Mouse (Mus musculus) heart, adult 2 months (tissue): ENCODE measurements around the gene Ilvbl.

Experiments
- CTCF ChIP-seq: fragments of 200-600 bp; IDR thresholded peaks from 2 replicates; pipeline ENCODE4 v1.8.1; 2022; ENCODE audit warnings: antibody characterized with exemption, mild to moderate bottlenecking, moderate library complexity
- EP300 ChIP-seq: fragments of 200-500 bp; IDR thresholded peaks from 2 replicates; pipeline ENCODE4 v1.6.1; 2011; ENCODE audit warnings: low read depth, low read length, control low read depth; ENCODE audit not compliant: insufficient read depth
- POLR2A ChIP-seq: fragments of 200-500 bp; IDR thresholded peaks from 2 replicates; pipeline ENCODE4 v1.6.1; 2011; ENCODE audit warnings: mild to moderate bottlenecking, low read depth, low read length, control low read depth; ENCODE audit not compliant: insufficient read depth

- no peak for TF ChIP-seq CTCF
- no peak for TF ChIP-seq POLR2A
- TF ChIP-seq EP300 = no peak
These were observed 18.8 kb downstream of the Ilvbl start for GRCm38 (mm10) chr10:78592856-78593379.
